Mouse (Mus musculus): ENCODE data around the gene Cpxcr1.

The Cpxcr1 gene

GRCm38 (mm10) chrX:116448644-116449043 is at the start of gene Cpxcr1:
Gene Cpxcr1, plus strand, starts transcription at chrX:116448944.
- DNase-seq (ENCODE audit: low spot score) = no peak
